Mouse (Mus musculus) retina, postnatal 1 day (tissue): Measurements from ENCODE around the gene Tepp.

Experiments
- DNase-seq: peaks from one replicate; pipeline ENCODE4 v3.0.0-alpha.2; 2012

Tepp gene

GRCm38 (mm10) chr8:95310342-95310970, at the start of gene Tepp:
Gene Tepp, plus strand, starts transcription at chr8:95310566.
- peak; percentile 55 for DNase-seq

- DNase-seq, result no peak
Measured at GRCm38 (mm10) chr8:95262181-95262580, 48.2 kb upstream of the Tepp start.

- peak; percentile 21 for DNase-seq
Measured at GRCm38 (mm10) chr8:95270501-95270900, 39.9 kb upstream of the Tepp start.

- no peak for DNase-seq
Measured at GRCm38 (mm10) chr8:95271841-95272240, 38.5 kb upstream of the Tepp start.

GRCm38 (mm10) chr8:95272871-95273270, 37.5 kb upstream of the Tepp start:
- DNase-seq, result no peak

- peak; percentile 40 for DNase-seq
Measured at GRCm38 (mm10) chr8:95281493-95281892, 28.9 kb upstream of the Tepp start.

GRCm38 (mm10) chr8:95289066-95289650, 21.2 kb upstream of the Tepp start:
- DNase-seq, result no peak

GRCm38 (mm10) chr8:95293172-95293571, 17.2 kb upstream of the Tepp start:
- no peak for DNase-seq

- no peak for DNase-seq
Measured at GRCm38 (mm10) chr8:95293891-95294290, 16.5 kb upstream of the Tepp start.

GRCm38 (mm10) chr8:95302410-95302809, 8.0 kb upstream of the Tepp start:
- peak; percentile 55 for DNase-seq

- no peak for DNase-seq
Measured at GRCm38 (mm10) chr8:95305526-95305925, 4.8 kb upstream of the Tepp start.

- DNase-seq, result peak; percentile 72
Measured at GRCm38 (mm10) chr8:95306431-95306830, 3.9 kb upstream of the Tepp start, which contains the start of gene Cngb1. Gene Cngb1, minus strand, starts transcription at chr8:95306585.

- peak; percentile 24 for DNase-seq
Measured at GRCm38 (mm10) chr8:95312836-95313235, 2.5 kb downstream of the Tepp start.

GRCm38 (mm10) chr8:95313857-95314256, 3.5 kb downstream of the Tepp start:
- no peak for DNase-seq

- no peak for DNase-seq
Measured at GRCm38 (mm10) chr8:95314707-95315106, 4.3 kb downstream of the Tepp start.

GRCm38 (mm10) chr8:95315350-95315749, 5.0 kb downstream of the Tepp start:
- DNase-seq, result no peak

- DNase-seq, result peak; percentile 69
Measured at GRCm38 (mm10) chr8:95320224-95321139, 10.1 kb downstream of the Tepp start.

- no peak for DNase-seq
Measured at GRCm38 (mm10) chr8:95323201-95323600, 12.8 kb downstream of the Tepp start.

- DNase-seq, result peak; percentile 66
Measured at GRCm38 (mm10) chr8:95324646-95325045, 14.3 kb downstream of the Tepp start.

GRCm38 (mm10) chr8:95326822-95327221, 16.5 kb downstream of the Tepp start:
- DNase-seq, result no peak

- no peak for DNase-seq
Measured at GRCm38 (mm10) chr8:95327866-95328465, 17.6 kb downstream of the Tepp start.

GRCm38 (mm10) chr8:95330367-95330766, 20.0 kb downstream of the Tepp start:
- DNase-seq, result no peak

GRCm38 (mm10) chr8:95331156-95331719, 20.9 kb downstream of the Tepp start:
- no peak for DNase-seq
